Mouse (Mus musculus): Measurements from ENCODE around the gene Rab17. TPM values are rescaled to one million over a fixed set of nuclear protein-coding genes. Genes with fewer than 3 reads are reported as not detected.
A peak's percentile ranks its signal among the peaks of the same experiment; 100 is the strongest.

Rab17 gene
- polyA plus RNA-seq, 1 experiment from 2014 or later, result 5.0 TPM

DNA sequence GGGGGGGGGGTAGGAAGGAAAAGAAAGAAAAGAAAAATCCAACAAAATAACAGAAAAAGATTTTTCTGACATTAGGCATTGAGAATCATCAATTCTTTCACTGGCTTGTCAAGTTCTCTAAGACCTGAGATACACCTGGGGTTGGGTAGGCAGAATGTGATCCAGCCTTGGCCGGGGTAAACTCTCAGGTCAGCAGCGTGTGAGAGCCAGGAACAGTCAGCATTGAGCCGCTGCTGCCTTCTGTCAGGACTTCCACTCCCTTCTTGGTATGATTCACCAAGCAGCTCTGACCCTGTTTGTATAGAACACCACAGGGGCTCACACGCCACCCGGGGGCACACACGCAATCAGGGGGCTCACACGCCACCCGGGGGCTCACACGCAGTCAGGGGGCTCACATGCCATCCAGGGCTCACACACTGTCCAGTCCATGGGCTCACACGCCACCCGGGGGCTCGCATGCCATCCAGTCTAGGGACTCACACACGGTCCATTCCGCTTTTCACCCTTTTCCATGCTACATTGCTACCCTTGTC is 38.8 kb upstream of the Rab17 start:
- WGBS, result 91% methylated on average over 14 of the region's 14 CpGs
- Histone ChIP-seq H3K36me3 (ENCODE audit: control insufficient read depth, insufficient read depth, low read length) (no peaks in the 10 kb centered on the region), H3K9me3 (ENCODE audit: control insufficient read depth, low read length) (no peaks in the 10 kb centered on the region), H3K4me2 (no peak overlapping the region), H3K27me3 (replicated peaks; ENCODE audit: control insufficient read depth, insufficient read depth, low read length) (no peaks in the 10 kb centered on the region), H3K9ac (ENCODE audit: low read depth, low read length) (no peak overlapping the region), H3K4me3 (ENCODE audit: low read depth, low read length) (no peak overlapping the region), H3K4me1 (replicated peaks; ENCODE audit: control insufficient read depth, insufficient read depth, low read length) (peaks cover 2% of the 10 kb centered on the region; the same call in 1 of the 2 replicates), H3K27ac (ENCODE audit: low read depth, low read length) (no peak overlapping the region)
- ATAC-seq (replicated peaks; ENCODE audit: low FRiP score) (no peak), DNase-seq (ENCODE audit: low spot score) (no peak)

DNA sequence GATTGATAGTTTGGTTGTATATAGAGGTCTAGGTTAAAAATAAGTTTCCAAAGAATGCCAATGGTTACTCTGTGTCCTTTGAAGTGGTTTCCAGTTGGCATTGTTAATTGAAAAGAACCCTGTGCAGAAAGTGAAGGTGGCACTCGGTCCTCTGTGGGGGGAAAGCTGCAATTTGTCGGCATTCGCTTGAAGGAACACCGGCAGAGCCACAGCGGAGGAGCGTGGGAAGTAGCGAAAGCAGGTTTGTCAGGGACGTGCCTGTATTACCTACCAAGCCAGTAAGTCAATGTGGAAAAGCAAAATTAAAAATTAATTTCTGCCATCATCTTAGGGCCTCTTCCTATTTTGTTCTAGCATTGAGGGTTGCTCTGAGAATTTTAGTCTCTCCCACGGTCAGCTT is 37.2 kb upstream of the Rab17 start:
- no peak for ATAC-seq (replicated peaks; ENCODE audit: low FRiP score)

DNA sequence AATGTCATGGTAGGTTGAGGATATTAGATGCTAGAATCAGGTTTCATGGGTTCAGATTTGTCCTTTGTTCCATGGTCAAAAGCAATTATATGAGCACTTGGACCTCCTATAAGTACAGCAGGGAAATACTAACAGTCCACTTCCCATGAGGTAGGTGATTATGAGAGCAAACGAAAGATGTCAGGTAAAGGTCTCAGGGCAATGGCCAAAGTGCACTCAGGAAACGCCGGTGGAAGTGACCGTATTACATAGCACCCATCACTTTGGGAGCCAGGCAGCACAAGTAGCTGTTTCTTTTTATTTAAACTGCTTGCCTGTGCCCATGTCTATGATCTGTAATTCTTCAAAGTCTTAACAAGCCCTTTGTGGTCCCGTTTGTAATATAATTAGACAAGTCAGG is 36.6 kb upstream of the Rab17 start:
- no peaks in the 10 kb centered on the region for H3K36me3 ChIP-seq (ENCODE audit: control insufficient read depth, insufficient read depth, low read length)
- peaks cover 5% of the 10 kb centered on the region; the same call in 1 of the 2 replicates for H3K4me1 ChIP-seq (replicated peaks; ENCODE audit: control insufficient read depth, insufficient read depth, low read length)
- no peak overlapping the region for H3K4me2 ChIP-seq
- WGBS, result 67% methylated on average over 5 of the region's 5 CpGs
- DNase-seq (ENCODE audit: low spot score) (no peak), ATAC-seq (replicated peaks; ENCODE audit: low FRiP score) (no peak)
- H3K27ac ChIP-seq (ENCODE audit: low read depth, low read length), result no peak overlapping the region
- H3K4me3 ChIP-seq (ENCODE audit: low read depth, low read length), result no peak overlapping the region
- no peak overlapping the region for H3K9ac ChIP-seq (ENCODE audit: low read depth, low read length)
- H3K27me3 ChIP-seq (replicated peaks; ENCODE audit: control insufficient read depth, insufficient read depth, low read length), result no peaks in the 10 kb centered on the region
- no peaks in the 10 kb centered on the region for H3K9me3 ChIP-seq (ENCODE audit: control insufficient read depth, low read length)

More for the DNA sequence above, 37.2 kb upstream of the Rab17 start:
- Histone ChIP-seq H3K9ac (ENCODE audit: low read depth, low read length) (no peak overlapping the region), H3K4me3 (ENCODE audit: low read depth, low read length) (no peak overlapping the region), H3K9me3 (ENCODE audit: control insufficient read depth, low read length) (no peaks in the 10 kb centered on the region), H3K4me2 (no peak overlapping the region), H3K4me1 (replicated peaks; ENCODE audit: control insufficient read depth, insufficient read depth, low read length) (peaks cover 2% of the 10 kb centered on the region; the same call in 1 of the 2 replicates), H3K36me3 (ENCODE audit: control insufficient read depth, insufficient read depth, low read length) (no peaks in the 10 kb centered on the region), H3K27ac (ENCODE audit: low read depth, low read length) (no peak overlapping the region), H3K27me3 (replicated peaks; ENCODE audit: control insufficient read depth, insufficient read depth, low read length) (no peaks in the 10 kb centered on the region)
- 86% methylated on average over 9 of the region's 9 CpGs for WGBS
- DNase-seq (ENCODE audit: low spot score), result no peak

DNA sequence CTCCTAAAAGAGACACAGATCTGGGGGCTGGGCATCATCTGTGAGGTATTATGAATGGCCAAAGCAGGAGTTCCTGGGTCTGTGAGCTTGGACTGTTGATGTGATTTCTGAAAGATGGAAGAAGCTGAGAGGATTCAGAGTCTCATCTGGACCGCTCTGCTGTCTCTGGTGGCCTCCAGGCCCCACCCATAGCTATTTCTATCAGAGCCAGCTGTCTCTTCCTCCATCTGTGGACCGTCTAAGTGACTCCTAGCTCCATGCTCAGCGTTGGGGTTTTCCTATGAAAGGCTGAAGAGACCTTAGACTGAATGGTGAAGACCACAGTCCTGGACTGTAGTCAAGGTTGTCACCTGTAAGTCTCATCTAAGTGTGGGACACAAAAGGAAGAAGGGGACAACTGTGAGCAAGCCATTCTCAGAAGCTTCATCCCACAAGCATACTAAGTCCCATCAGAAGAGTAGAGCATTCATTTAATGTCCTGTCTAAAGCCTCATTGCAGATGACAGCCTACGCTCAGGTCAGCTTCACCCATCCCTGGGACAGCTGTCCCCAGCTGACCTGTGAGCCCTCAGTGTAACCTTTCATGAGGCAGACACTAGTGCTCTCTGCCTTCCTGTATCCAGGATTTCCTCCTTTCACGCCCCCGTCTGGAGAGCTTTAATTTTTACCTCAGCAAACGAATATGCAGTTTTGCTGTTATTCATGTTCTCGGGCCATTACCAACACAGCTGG is 34.2 kb upstream of the Rab17 start:
- H3K27me3 ChIP-seq (replicated peaks; ENCODE audit: control insufficient read depth, insufficient read depth, low read length), result peaks cover 4% of the 10 kb centered on the region; the same call in 1 of the 2 replicates
- H3K36me3 ChIP-seq (ENCODE audit: control insufficient read depth, insufficient read depth, low read length), result no peaks in the 10 kb centered on the region
- no peak overlapping the region for H3K4me2 ChIP-seq
- ATAC-seq (replicated peaks; ENCODE audit: low FRiP score) (no peak), DNase-seq (ENCODE audit: low spot score) (no peak)
- no peak overlapping the region for H3K4me3 ChIP-seq (ENCODE audit: low read depth, low read length)
- 79% methylated on average over 8 of the region's 8 CpGs for WGBS
- H3K9me3 ChIP-seq (ENCODE audit: control insufficient read depth, low read length), result no peaks in the 10 kb centered on the region
- H3K27ac ChIP-seq (ENCODE audit: low read depth, low read length), result no peak overlapping the region
- H3K4me1 ChIP-seq (replicated peaks; ENCODE audit: control insufficient read depth, insufficient read depth, low read length), result 0 out of 2 replicates have a peak, but pooled peaks cover 7% of the 10 kb centered on the region
- no peak overlapping the region for H3K9ac ChIP-seq (ENCODE audit: low read depth, low read length)

DNA sequence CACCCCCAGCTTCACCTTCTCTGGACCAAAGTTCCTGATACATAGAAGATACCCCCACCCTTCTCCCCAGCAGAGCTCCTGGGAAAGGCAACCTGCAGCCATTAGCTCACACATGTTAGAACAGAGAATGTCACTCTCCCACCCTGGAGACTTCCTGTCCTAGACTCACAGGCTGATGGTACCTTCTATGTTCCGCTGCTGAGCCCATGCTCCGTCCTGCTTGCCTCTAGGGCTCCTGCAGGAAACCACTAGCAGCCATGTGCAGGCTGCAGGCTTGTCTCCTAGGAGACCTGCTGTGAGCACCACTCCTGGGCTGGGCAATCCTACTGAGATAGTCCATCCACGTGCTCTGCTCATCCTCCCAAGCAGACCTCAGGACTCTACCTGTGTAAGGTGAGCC is 33.2 kb upstream of the Rab17 start:
- no peak overlapping the region for H3K27ac ChIP-seq (ENCODE audit: low read depth, low read length)
- 0 out of 2 replicates have a peak, but pooled peaks cover 7% of the 10 kb centered on the region for H3K4me1 ChIP-seq (replicated peaks; ENCODE audit: control insufficient read depth, insufficient read depth, low read length)
- DNase-seq (ENCODE audit: low spot score) (no peak), ATAC-seq (replicated peaks; ENCODE audit: low FRiP score) (no peak)
- no peaks in the 10 kb centered on the region for H3K36me3 ChIP-seq (ENCODE audit: control insufficient read depth, insufficient read depth, low read length)
- H3K9me3 ChIP-seq (ENCODE audit: control insufficient read depth, low read length), result no peaks in the 10 kb centered on the region
- no peak overlapping the region for H3K4me3 ChIP-seq (ENCODE audit: low read depth, low read length)
- peaks cover 15% of the 10 kb centered on the region for H3K27me3 ChIP-seq (replicated peaks; ENCODE audit: control insufficient read depth, insufficient read depth, low read length)
- H3K4me2 ChIP-seq, result no peak overlapping the region
- WGBS, result 77% methylated on average over 3 of the region's 3 CpGs
- H3K9ac ChIP-seq (ENCODE audit: low read depth, low read length), result no peak overlapping the region

DNA sequence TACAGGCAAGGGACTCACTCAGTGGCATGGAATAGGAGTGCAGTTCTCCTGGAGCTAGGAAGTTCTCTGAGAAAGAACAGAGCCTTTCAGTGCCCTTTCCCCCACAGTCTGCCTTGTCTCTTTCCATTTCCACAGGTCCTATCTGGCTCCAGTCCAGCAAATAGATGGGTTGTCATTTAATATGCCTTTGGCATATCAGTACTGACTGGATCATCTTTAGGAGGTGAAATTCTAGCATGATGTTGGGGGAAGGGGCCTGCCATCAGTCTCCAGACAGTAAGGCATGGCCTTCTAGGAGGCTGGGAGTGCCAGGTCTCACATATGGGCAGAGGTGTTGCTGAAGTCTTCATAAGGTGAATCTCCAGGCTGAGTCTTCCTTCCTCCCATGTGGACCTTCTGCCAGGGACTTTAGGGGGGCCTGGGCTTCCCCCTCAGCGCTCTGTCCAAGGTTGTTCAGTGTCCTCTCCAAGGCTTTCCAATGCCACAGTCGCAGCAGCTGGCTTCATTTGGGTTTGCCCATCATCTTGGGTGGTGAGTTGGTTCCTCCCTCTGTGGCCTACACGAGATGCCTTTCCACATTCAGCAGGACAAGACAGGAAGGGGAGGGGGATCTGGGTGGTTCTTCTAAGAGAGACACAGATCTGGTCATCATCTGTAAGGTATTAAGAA is 32.5 kb upstream of the Rab17 start:
- H3K27ac ChIP-seq (ENCODE audit: low read depth, low read length), result no peak overlapping the region
- WGBS, result 65% methylated on average over 3 of the region's 3 CpGs
- H3K4me1 ChIP-seq (replicated peaks; ENCODE audit: control insufficient read depth, insufficient read depth, low read length), result 0 out of 2 replicates have a peak, but pooled peaks cover 7% of the 10 kb centered on the region
- H3K27me3 ChIP-seq (replicated peaks; ENCODE audit: control insufficient read depth, insufficient read depth, low read length), result peaks cover 19% of the 10 kb centered on the region
- no peaks in the 10 kb centered on the region for H3K9me3 ChIP-seq (ENCODE audit: control insufficient read depth, low read length)
- no peak overlapping the region for H3K4me3 ChIP-seq (ENCODE audit: low read depth, low read length)
- no peak overlapping the region for H3K4me2 ChIP-seq
- ATAC-seq (replicated peaks; ENCODE audit: low FRiP score) (no peak), DNase-seq (ENCODE audit: low spot score) (no peak)
- H3K9ac ChIP-seq (ENCODE audit: low read depth, low read length), result no peak overlapping the region
- no peaks in the 10 kb centered on the region for H3K36me3 ChIP-seq (ENCODE audit: control insufficient read depth, insufficient read depth, low read length)

DNA sequence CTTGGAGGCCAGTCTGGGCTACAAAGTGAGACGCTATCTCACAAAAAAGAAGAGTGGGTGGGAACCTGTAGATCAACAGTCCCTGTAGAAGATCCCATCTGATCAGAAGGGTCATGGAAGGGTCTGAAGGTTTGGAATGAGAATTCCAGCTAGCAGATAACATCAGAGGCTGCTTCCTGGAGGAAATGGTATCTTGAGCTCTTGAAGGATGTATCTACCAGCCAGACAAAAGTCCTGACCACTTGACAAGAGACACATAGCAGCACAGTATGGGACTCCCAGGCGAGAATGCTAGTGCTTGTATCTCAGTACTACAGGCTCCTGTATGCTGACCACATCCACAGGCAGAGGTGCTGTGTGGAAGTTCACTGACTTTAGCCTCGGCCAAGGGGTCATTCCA is 31.6 kb upstream of the Rab17 start:
- 51% methylated on average over 3 of the region's 3 CpGs for WGBS

DNA sequence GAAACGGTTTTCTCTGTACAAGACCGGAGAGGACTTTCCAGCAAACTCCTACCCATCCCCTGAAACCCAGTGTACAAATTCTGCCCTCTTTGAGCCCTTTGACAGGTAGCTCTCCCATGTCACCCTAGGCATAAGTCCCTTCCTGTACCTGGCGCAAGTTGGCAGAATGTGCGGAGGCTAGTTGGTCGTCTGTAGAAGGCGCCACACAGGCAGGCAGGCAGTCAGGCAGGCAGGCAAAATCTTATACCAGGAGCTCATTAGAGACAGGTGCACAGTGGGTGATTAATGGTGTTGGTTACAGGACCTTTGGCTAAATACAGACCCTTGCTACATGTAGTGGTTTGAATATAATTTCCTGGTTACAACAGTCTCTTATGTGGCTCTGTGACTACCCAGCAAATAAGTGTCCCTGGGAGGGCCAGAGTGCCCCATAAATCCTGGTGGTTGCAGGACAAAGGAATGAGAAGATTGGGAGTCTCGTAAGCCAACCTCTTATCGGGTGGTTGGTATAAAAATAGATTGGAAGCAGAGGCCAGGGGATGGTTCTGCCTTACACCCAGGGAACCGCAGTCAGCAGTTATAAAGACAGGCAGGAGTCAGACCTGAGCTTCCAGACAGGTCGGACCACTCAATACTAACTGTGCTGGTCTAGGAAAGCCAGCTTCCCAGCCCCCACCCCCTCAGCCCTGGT is 30.6 kb upstream of the Rab17 start:
- H3K36me3 ChIP-seq (ENCODE audit: control insufficient read depth, insufficient read depth, low read length), result no peaks in the 10 kb centered on the region
- H3K4me2 ChIP-seq, result peak overlapping the region; percentile 90
- 60% methylated on average over 10 of the region's 10 CpGs for WGBS
- H3K9ac ChIP-seq (ENCODE audit: low read depth, low read length), result no peak overlapping the region
- ATAC-seq (replicated peaks; ENCODE audit: low FRiP score), result no peak
- peaks cover 19% of the 10 kb centered on the region for H3K27me3 ChIP-seq (replicated peaks; ENCODE audit: control insufficient read depth, insufficient read depth, low read length)
- H3K9me3 ChIP-seq (ENCODE audit: control insufficient read depth, low read length), result 0 out of 2 replicates have a peak, but pooled peaks cover 2% of the 10 kb centered on the region
- 0 out of 2 replicates have a peak, but pooled peaks cover 7% of the 10 kb centered on the region for H3K4me1 ChIP-seq (replicated peaks; ENCODE audit: control insufficient read depth, insufficient read depth, low read length)
- DNase-seq (ENCODE audit: low spot score), result no peak
- peak overlapping the region; percentile 61; the same call in 1 of the 2 replicates for H3K4me3 ChIP-seq (ENCODE audit: low read depth, low read length)
- no peak overlapping the region for H3K27ac ChIP-seq (ENCODE audit: low read depth, low read length)

More for the DNA sequence above, 31.6 kb upstream of the Rab17 start:
- DNase-seq (ENCODE audit: low spot score) (no peak), ATAC-seq (replicated peaks; ENCODE audit: low FRiP score) (no peak)
- no peaks in the 10 kb centered on the region for H3K9me3 ChIP-seq (ENCODE audit: control insufficient read depth, low read length)
- no peak overlapping the region for H3K4me3 ChIP-seq (ENCODE audit: low read depth, low read length)
- no peak overlapping the region for H3K4me2 ChIP-seq
- 0 out of 2 replicates have a peak, but pooled peaks cover 7% of the 10 kb centered on the region for H3K4me1 ChIP-seq (replicated peaks; ENCODE audit: control insufficient read depth, insufficient read depth, low read length)
- peaks cover 19% of the 10 kb centered on the region for H3K27me3 ChIP-seq (replicated peaks; ENCODE audit: control insufficient read depth, insufficient read depth, low read length)
- H3K9ac ChIP-seq (ENCODE audit: low read depth, low read length), result no peak overlapping the region
- no peak overlapping the region for H3K27ac ChIP-seq (ENCODE audit: low read depth, low read length)
- H3K36me3 ChIP-seq (ENCODE audit: control insufficient read depth, insufficient read depth, low read length), result no peaks in the 10 kb centered on the region

Measured in liver, embryonic 11.5 days (tissue).